Mouse (Mus musculus) G1E (cell line): Measurements from ENCODE around the gene Sf3a1. TPM values are rescaled to one million over a fixed set of nuclear protein-coding genes. Genes with fewer than 3 reads are reported as not detected.
"Not testable (repeated sequence)": the region's sequence is repeated elsewhere in the genome, so short reads cannot be mapped to it uniquely, and the experiment has no call there.

Experiments
- ATAC-seq: 2 replicates; pipeline ENCODE4 v1.8.0; 2016; ENCODE audit warnings: mild to moderate bottlenecking; ENCODE audit not compliant: insufficient number of reproducible peaks, poor library complexity, low FRiP score, severe bottlenecking; ENCODE audit errors: extremely low read depth
- DNase-seq: peaks from one replicate; pipeline ENCODE4 v3.0.0; 2012; ENCODE audit warnings: low spot score
- H3K27me3 ChIP-seq: 2 replicates; pipeline ENCODE4 v1.6.1; 2012; ENCODE audit warnings: mild to moderate bottlenecking, low read length, inconsistent platforms; ENCODE audit not compliant: insufficient read depth
- H3K36me3 ChIP-seq: replicated peaks from 2 replicates; pipeline ENCODE3; 2012; ENCODE audit warnings: mild to moderate bottlenecking, inconsistent platforms
- H3K4me1 ChIP-seq: 2 replicates; pipeline ENCODE4 v1.6.1; 2012; ENCODE audit warnings: low read depth, low read length, inconsistent platforms, mixed read lengths; ENCODE audit not compliant: insufficient read depth
- H3K4me3 ChIP-seq: 2 replicates; pipeline ENCODE4 v1.5.1; 2012; ENCODE audit warnings: low read depth, mild to moderate bottlenecking, inconsistent platforms, low read length, moderate library complexity, mixed read lengths
- H3K9me3 ChIP-seq: replicated peaks from 2 replicates; pipeline ENCODE4 v1.6.1; 2012; ENCODE audit warnings: inconsistent platforms
- CTCF ChIP-seq: IDR thresholded peaks from 2 replicates; pipeline ENCODE4 v1.5.1; 2012; ENCODE audit warnings: low read depth, low read length, inconsistent platforms, mixed read lengths
- GATA1 ChIP-seq: IDR thresholded peaks from 2 replicates; pipeline ENCODE4 v1.6.1; 2012; ENCODE audit warnings: borderline replicate concordance, low read length, inconsistent platforms, mixed read lengths
- GATA2 ChIP-seq: IDR thresholded peaks from 2 replicates; pipeline ENCODE4 v1.6.1; 2012; ENCODE audit warnings: low read depth, low read length, inconsistent platforms, borderline replicate concordance
- POLR2AphosphoS5 ChIP-seq: IDR thresholded peaks from 2 replicates; pipeline ENCODE4 v1.6.1; 2012; ENCODE audit warnings: low read depth, low read length, inconsistent platforms; ENCODE audit not compliant: insufficient replicate concordance
- TAL1 ChIP-seq: conservative IDR thresholded peaks from 2 replicates; pipeline ENCODE4 v1.6.1; 2012; ENCODE audit warnings: low read depth, low read length, inconsistent platforms, mixed read lengths
- polyA plus RNA-seq: library from polyadenylated mRNA; stranded (reverse); fragments of >175 nt; gene quantifications from 2 replicates; pipeline ENCODE4 v1.2.3, GENCODE M21; 2012
- total RNA-seq, 2 experiments: library from RNA; stranded (forward) in 1 of 2; stranded (reverse) in 1 of 2; fragments of 200-1000 nt in 1 of 2; fragments of >200 nt in 1 of 2; fragmentation: Nextera tagmentation in 1 of 2; gene quantifications; 2 replicates each; pipeline ENCODE4 v1.2.3; 2014 to 2017

Gene Sf3a1
- total and polyA plus RNA-seq, 3 experiments: 39.0 to 174 (median 103) TPM

GRCm38 (mm10) chr11:4177716-4178115 is 17.6 kb downstream of the Sf3a1 start:
- H3K4me1 ChIP-seq: peaks cover 8% of the 10 kb centered on the region; the same call in 1 of the 2 replicates
- peaks cover 99% of the 10 kb centered on the region for H3K36me3 ChIP-seq
- no peak for TF ChIP-seq POLR2AphosphoS5
- TF ChIP-seq CTCF: no peak
- TF ChIP-seq TAL1: no peak
- no peak for TF ChIP-seq GATA2
- TF ChIP-seq GATA1: no peak
- no peaks in the 10 kb centered on the region for H3K9me3 ChIP-seq
- DNase-seq: no peak
- H3K4me3 ChIP-seq: no peak overlapping the region
- H3K27me3 ChIP-seq: no peaks in the 10 kb centered on the region
- ATAC-seq: no peak

DNA sequence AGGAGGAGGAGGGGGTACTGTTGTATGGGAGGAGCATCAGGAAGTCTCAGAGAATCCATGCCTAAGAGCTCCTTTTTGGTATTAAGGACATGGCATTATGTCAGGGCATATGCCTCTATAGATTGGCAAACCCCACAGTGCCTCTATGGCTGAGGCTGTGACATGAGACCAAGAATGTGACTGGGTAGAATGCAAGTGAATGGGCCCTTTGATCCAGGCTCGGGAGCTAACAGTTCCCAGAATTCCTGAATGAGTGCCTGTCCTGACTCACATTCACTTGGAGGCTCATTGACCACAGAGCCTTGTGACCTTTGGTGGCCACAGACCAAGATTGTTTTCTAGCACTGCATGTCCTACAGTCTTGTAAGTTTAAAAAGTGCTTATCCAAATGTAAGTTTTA is 21.9 kb downstream of the Sf3a1 start:
- Histone ChIP-seq H3K36me3 (peaks cover 72% of the 10 kb centered on the region), H3K9me3 (no peaks in the 10 kb centered on the region)
- TF ChIP-seq CTCF (no peak), GATA1 (no peak), GATA2 (no peak), POLR2AphosphoS5 (no peak), TAL1 (no peak)

DNA sequence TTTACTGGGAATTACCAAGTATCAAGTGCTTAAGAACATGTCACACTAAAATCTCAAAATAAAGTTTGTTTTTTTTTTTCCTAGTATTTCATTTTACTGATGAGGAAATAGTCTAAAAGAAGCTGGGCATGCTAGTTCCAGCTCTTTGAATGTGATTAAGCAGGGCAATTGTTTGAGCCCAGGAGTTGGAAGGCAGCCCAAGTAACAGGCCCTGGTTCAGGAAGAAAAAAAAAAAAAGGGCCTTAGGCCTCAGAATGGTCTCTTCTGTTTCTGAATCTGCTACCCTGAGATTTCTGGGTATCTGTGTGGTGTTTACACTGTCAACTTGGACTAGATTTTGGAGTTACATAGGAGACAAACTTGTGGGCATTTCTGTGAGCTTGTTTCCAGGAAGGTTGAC is 23.4 kb downstream of the Sf3a1 start:
- peaks cover 24% of the 10 kb centered on the region for H3K4me1 ChIP-seq
- no peak for ATAC-seq
- peaks cover 65% of the 10 kb centered on the region for H3K36me3 ChIP-seq
- no peaks in the 10 kb centered on the region for H3K27me3 ChIP-seq
- TF ChIP-seq POLR2AphosphoS5 (no peak), GATA2 (no peak), GATA1 (no peak), TAL1 (no peak), CTCF (no peak)
- no peak for DNase-seq
- H3K9me3 ChIP-seq: no peaks in the 10 kb centered on the region
- no peak overlapping the region for H3K4me3 ChIP-seq

More for the DNA sequence above, 21.9 kb downstream of the Sf3a1 start:
- DNase-seq: no peak
- Histone ChIP-seq H3K4me1 (peaks cover 10% of the 10 kb centered on the region), H3K4me3 (no peak overlapping the region), H3K27me3 (no peaks in the 10 kb centered on the region)
- ATAC-seq: no peak

GRCm38 (mm10) chr11:4184251-4184952 is 24.3 kb downstream of the Sf3a1 start:
- H3K36me3 ChIP-seq: peaks cover 65% of the 10 kb centered on the region
- H3K4me3 ChIP-seq: no peak overlapping the region
- no peak for TF ChIP-seq TAL1
- no peak for TF ChIP-seq GATA1
- no peak for TF ChIP-seq GATA2
- TF ChIP-seq CTCF: no peak
- TF ChIP-seq POLR2AphosphoS5: no peak
- ATAC-seq (no peak), DNase-seq (no peak)
- no peaks in the 10 kb centered on the region for H3K9me3 ChIP-seq
- peaks cover 24% of the 10 kb centered on the region for H3K4me1 ChIP-seq
- H3K27me3 ChIP-seq: no peaks in the 10 kb centered on the region

DNA sequence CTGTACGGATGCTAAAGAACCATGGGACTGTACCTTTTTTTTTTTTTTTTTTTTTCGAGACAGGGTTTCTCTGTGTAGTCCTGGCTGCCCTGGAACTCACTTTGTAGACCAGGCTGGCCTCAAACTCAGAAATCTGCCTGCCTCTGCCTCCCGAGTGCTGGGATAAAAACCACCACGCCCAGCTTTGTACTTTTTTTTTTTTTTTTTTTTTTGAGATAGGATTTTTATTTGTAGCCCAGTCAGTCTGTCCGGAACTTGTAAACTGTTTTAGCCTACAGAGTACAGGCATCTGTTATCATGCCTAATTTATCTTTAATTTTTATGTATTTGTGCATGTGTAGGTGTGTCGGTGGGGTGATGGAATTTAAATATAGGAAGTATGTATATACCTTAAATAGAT is 25.3 kb downstream of the Sf3a1 start:
- H3K4me3 ChIP-seq, ATAC-seq, H3K9me3 ChIP-seq, DNase-seq, H3K27me3 ChIP-seq: not testable (repeated sequence)
- H3K4me1 ChIP-seq: peaks cover 26% of the 10 kb centered on the region
- peaks cover 62% of the 10 kb centered on the region for H3K36me3 ChIP-seq

DNA sequence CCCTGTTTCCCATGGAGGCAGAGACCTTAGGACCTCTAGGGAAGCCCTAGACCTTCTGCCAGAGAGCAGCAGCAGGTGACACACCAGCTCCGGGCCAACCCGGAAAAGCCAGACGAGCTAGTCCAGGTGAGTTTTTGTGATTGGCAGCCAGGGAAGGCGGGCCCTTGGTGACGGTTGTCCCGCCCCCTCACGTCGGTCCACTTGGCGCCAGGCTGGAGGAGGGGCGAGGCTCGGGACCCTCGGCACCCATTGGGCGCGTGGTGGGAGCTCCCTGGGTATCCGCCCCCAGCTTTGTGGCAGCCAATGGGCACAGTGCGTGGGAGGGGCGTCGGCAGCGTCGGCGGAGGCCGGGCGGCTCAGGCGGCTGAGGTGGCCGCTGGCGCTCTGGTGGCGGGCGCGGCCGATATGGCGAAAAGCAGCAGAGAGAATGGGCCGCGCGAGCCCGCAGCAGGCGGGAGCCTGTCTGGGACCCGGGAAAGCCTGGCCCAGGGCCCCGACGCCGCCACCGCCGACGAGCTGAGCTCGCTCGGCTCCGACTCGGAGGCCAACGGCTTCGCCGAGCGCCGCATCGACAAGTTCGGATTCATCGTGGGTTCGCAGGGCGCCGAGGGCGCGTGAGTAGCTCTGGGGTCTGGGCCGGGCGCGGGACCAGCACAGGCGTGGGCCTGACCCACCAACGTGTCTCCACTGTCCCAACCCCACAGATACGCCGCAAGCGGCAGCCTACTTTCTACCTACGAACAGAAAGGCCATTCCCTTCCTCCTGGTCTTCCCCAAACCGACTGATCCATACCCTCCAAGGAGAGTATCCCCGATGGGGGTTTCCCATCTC is 26.6 kb downstream of the Sf3a1 start, which contains the start of gene Tbc1d10a:
Gene Tbc1d10a, plus strand, starts transcription at position 304 of the 832 bp plus-strand sequence.
- H3K36me3 ChIP-seq: peaks cover 62% of the 10 kb centered on the region
- peak within 1 kb of the TSS; percentile 89 for H3K4me3 ChIP-seq
- TF ChIP-seq TAL1 (no peak), GATA2 (no peak), GATA1 (no peak), POLR2AphosphoS5 (no peak)
- ATAC-seq: peak; percentile 99
- H3K4me1 ChIP-seq: peaks cover 30% of the 10 kb centered on the region
- no peaks in the 10 kb centered on the region for H3K9me3 ChIP-seq
- peak; percentile 99 for DNase-seq
- H3K27me3 ChIP-seq: no peaks in the 10 kb centered on the region
